11 mouse cellular contexts compared by ENCODE assay signal in genomic region chr10:108504925-108505324, GRCm38 (mm10).
DNase-seq lines count a peak whose midpoint lies in the region; ATAC-seq and TF ChIP-seq lines count a peak whose summit lies in the region.
"Had no signal": no experiment of that assay in that cellular context is flagged by ENCODE, and none has a peak within 500 bp of the region (broad histone marks: within the 10 kb centered on the region; RNA-seq: fewer than 3 reads in every experiment).

No protein-coding gene starts in this region.

- H3K36me3 ChIP-seq in hindbrain, embryonic 12.5 days: no peaks in the 10 kb centered on the region
- no peaks in the 10 kb centered on the region for H3K36me3 ChIP-seq in hindbrain, postnatal 0 days (ENCODE audit: insufficient read depth, low read length)
- H3K36me3 ChIP-seq in intestine, embryonic 15.5 days: no peaks in the 10 kb centered on the region

- peak; percentile 29; the same call in 1 of the 2 replicates for ATAC-seq in hindbrain, embryonic 12.5 days (ENCODE audit: low FRiP score)
- no peak for ATAC-seq in hindbrain, postnatal 0 days
- ATAC-seq in intestine, embryonic 15.5 days: peak; percentile 51; the same call in 1 of the 2 replicates
- ATAC-seq: CD4-positive, CD25-positive, alpha-beta regulatory T cell, adult 4 months; forebrain, embryonic 13.5 days had no signal

- H3K4me3 ChIP-seq in hindbrain, embryonic 12.5 days: no peak overlapping the region
- no peak overlapping the region for H3K4me3 ChIP-seq in hindbrain, postnatal 0 days (ENCODE audit: low read length)
- no peak overlapping the region for H3K4me3 ChIP-seq in intestine, embryonic 15.5 days (replicated peaks)
- H3K4me3 ChIP-seq: forebrain, embryonic 13.5 days had no signal

- no peaks in the 10 kb centered on the region for H3K9me3 ChIP-seq in hindbrain, embryonic 12.5 days (replicated peaks)
- no peaks in the 10 kb centered on the region for H3K9me3 ChIP-seq in hindbrain, postnatal 0 days (ENCODE audit: low read length)
- no peaks in the 10 kb centered on the region for H3K9me3 ChIP-seq in intestine, embryonic 15.5 days
- H3K9me3 ChIP-seq: forebrain, embryonic 13.5 days had no signal

- no peak overlapping the region for H3K9ac ChIP-seq in hindbrain, embryonic 12.5 days
- no peak overlapping the region for H3K9ac ChIP-seq in hindbrain, postnatal 0 days (replicated peaks; ENCODE audit: low read length)
- no peak overlapping the region for H3K9ac ChIP-seq in intestine, embryonic 15.5 days
- H3K9ac ChIP-seq: forebrain, embryonic 13.5 days had no signal

- no peak overlapping the region for H3K27ac ChIP-seq in hindbrain, embryonic 12.5 days
- H3K27ac ChIP-seq in hindbrain, postnatal 0 days: no peak overlapping the region
- no peak overlapping the region for H3K27ac ChIP-seq in intestine, embryonic 15.5 days
- H3K27ac ChIP-seq: forebrain, embryonic 13.5 days had no signal

- no peak overlapping the region for H3K4me2 ChIP-seq in hindbrain, embryonic 12.5 days (replicated peaks)
- H3K4me2 ChIP-seq in hindbrain, postnatal 0 days (ENCODE audit: low read depth, low read length): no peak overlapping the region
- peak overlapping the region; percentile 34 for H3K4me2 ChIP-seq in intestine, embryonic 15.5 days (replicated peaks)
- H3K4me2 ChIP-seq: forebrain, embryonic 13.5 days had no signal

- no peaks in the 10 kb centered on the region for H3K4me1 ChIP-seq in hindbrain, embryonic 12.5 days
- no peaks in the 10 kb centered on the region for H3K4me1 ChIP-seq in hindbrain, postnatal 0 days (ENCODE audit: insufficient read depth, low read length)
- H3K4me1 ChIP-seq in intestine, embryonic 15.5 days (replicated peaks): peaks cover 4% of the 10 kb centered on the region; the same call in 1 of the 2 replicates

- H3K27me3 ChIP-seq in hindbrain, embryonic 12.5 days: no peaks in the 10 kb centered on the region
- no peaks in the 10 kb centered on the region for H3K27me3 ChIP-seq in hindbrain, postnatal 0 days (ENCODE audit: insufficient read depth, low read length)
- H3K27me3 ChIP-seq in intestine, embryonic 15.5 days (replicated peaks): no peaks in the 10 kb centered on the region
- H3K27me3 ChIP-seq: forebrain, embryonic 13.5 days had no signal

- DNase-seq in hindbrain, postnatal 0 days (ENCODE audit: low spot score): no peak
- peak; percentile 30 for DNase-seq in Muller cell, postnatal 12 days (ENCODE audit: inconsistent ontology term)
- peak; percentile 54 to 71 for DNase-seq in kidney, postnatal 4 days
- DNase-seq in thymus, postnatal 25 days: no peak
- DNase-seq in cerebellum, adult 9-10 months: no peak
- no peak for DNase-seq in ovary, postnatal 36 days (ENCODE audit: low spot score)
- DNase-seq: left cerebral cortex, postnatal 4 days had no signal

- WGBS in hindbrain, embryonic 12.5 days: 74% methylated on average over 7 of the region's 7 CpGs
- WGBS in hindbrain, postnatal 0 days: 65% methylated on average over 7 of the region's 7 CpGs
- 42% methylated on average over 7 of the region's 7 CpGs for WGBS in intestine, embryonic 15.5 days

- TF ChIP-seq CTCF in hindbrain, postnatal 0 days (IDR thresholded peaks at IDR 0.05; ENCODE audit: low read depth): no peak

Comparison
In these comparisons a context has a peak if more than half of its experiments do, and no peak if none do; other contexts are left out.
1. DNase-seq: peak in Muller cell, postnatal 12 days (single experiment) and kidney, postnatal 4 days (2 of 2); none in hindbrain, postnatal 0 days (single experiment), thymus, postnatal 25 days (single experiment), cerebellum, adult 9-10 months (single experiment) and ovary, postnatal 36 days (single experiment).